Mouse (Mus musculus): ENCODE data around the gene Lsm10. TPM values are rescaled to one million over a fixed set of nuclear protein-coding genes. Genes with fewer than 3 reads are reported as not detected.

The Lsm10 gene
- polyA plus RNA-seq, 1 experiment from 2014 or later = 59.3 TPM

DNA sequence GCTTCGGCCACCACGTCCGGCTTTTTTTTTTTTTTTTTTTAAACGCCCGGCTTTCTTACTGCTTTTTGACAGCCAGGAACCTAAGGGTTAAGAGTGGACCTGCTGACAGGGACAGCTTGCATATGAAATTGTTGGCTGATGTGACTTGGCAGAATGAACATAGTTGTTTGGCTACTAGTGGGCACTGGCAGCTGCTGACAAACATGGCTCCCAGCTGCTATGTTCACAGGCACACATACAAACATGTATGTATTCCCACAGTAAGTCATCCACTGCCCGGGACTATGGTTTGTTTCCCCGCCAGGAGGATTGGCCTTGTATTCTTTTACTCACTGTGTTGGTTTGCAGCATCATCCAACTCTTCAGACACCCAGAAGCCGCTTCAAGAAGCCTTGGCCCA, 20.7 kb downstream of the Lsm10 start:
- no peak overlapping the region for H3K4me2 ChIP-seq (replicated peaks; ENCODE audit: low read depth, low read length)
- peaks cover 9% of the 10 kb centered on the region for H3K9me3 ChIP-seq (ENCODE audit: low read length)
- H3K9ac ChIP-seq (replicated peaks; ENCODE audit: low read length) = no peak overlapping the region
- H3K36me3 ChIP-seq (ENCODE audit: insufficient read depth, low read length) = peaks cover 18% of the 10 kb centered on the region; the same call in 1 of the 2 replicates
- no peak overlapping the region for H3K4me3 ChIP-seq (ENCODE audit: low read length)
- H3K27me3 ChIP-seq (ENCODE audit: insufficient read depth, low read length) = no peaks in the 10 kb centered on the region
- no peak overlapping the region for H3K27ac ChIP-seq (ENCODE audit: low read length)
- WGBS = 86% methylated on average over 8 of the region's 8 CpGs
- peaks cover 16% of the 10 kb centered on the region for H3K4me1 ChIP-seq (ENCODE audit: insufficient read depth, low read length)
- no peak for ATAC-seq (ENCODE audit: low FRiP score, low TSS enrichment)

- 90% methylated on average over 4 of the region's 4 CpGs for WGBS
- no peak overlapping the region for H3K9ac ChIP-seq (replicated peaks; ENCODE audit: low read length)
- H3K27ac ChIP-seq (ENCODE audit: low read length) = no peak overlapping the region
- H3K36me3 ChIP-seq (ENCODE audit: insufficient read depth, low read length) = peaks cover 19% of the 10 kb centered on the region; the same call in 1 of the 2 replicates
- H3K4me1 ChIP-seq (ENCODE audit: insufficient read depth, low read length) = peaks cover 10% of the 10 kb centered on the region
- peaks cover 9% of the 10 kb centered on the region for H3K9me3 ChIP-seq (ENCODE audit: low read length)
- H3K27me3 ChIP-seq (ENCODE audit: insufficient read depth, low read length) = no peaks in the 10 kb centered on the region
- H3K4me2 ChIP-seq (replicated peaks; ENCODE audit: low read depth, low read length) = no peak overlapping the region
- H3K4me3 ChIP-seq (ENCODE audit: low read length) = no peak overlapping the region
- ATAC-seq (ENCODE audit: low FRiP score, low TSS enrichment) = no peak
Measured at GRCm38 (mm10) chr4:126118651-126119050, 22.2 kb downstream of the Lsm10 start.

DNA sequence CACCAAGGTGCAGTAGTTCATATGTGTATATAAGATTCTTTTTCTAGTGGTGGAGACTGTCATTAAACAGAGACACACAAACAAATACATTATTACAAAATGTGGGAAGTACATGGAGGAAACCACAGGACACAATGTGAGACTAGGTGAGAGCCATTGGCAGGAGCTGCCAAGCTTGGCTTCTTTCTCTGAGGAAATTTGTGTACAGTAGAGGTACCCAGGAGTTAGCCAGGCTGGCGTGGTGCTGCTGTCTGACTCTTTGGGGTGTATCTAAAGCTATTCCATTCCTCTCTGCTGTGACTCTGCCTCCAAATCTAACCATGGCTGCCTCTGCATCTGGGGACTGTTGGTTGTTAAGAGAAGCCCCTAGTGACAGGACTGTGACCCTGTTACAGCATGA, 22.6 kb downstream of the Lsm10 start:
- no peak overlapping the region for H3K4me3 ChIP-seq (ENCODE audit: low read length)
- no peak overlapping the region for H3K9ac ChIP-seq (replicated peaks; ENCODE audit: low read length)
- no peak for ATAC-seq (ENCODE audit: low FRiP score, low TSS enrichment)
- H3K9me3 ChIP-seq (ENCODE audit: low read length) = peaks cover 9% of the 10 kb centered on the region
- no peak overlapping the region for H3K4me2 ChIP-seq (replicated peaks; ENCODE audit: low read depth, low read length)
- H3K36me3 ChIP-seq (ENCODE audit: insufficient read depth, low read length) = peaks cover 23% of the 10 kb centered on the region; the same call in 1 of the 2 replicates
- H3K27ac ChIP-seq (ENCODE audit: low read length) = no peak overlapping the region
- WGBS = 90% methylated on average over 1 of the region's 1 CpGs
- peaks cover 7% of the 10 kb centered on the region; the same call in 1 of the 2 replicates for H3K4me1 ChIP-seq (ENCODE audit: insufficient read depth, low read length)
- H3K27me3 ChIP-seq (ENCODE audit: insufficient read depth, low read length) = no peaks in the 10 kb centered on the region

GRCm38 (mm10) chr4:126120052-126120451, 23.6 kb downstream of the Lsm10 start:
- Histone ChIP-seq H3K36me3 (ENCODE audit: insufficient read depth, low read length) (peaks cover 30% of the 10 kb centered on the region), H3K9me3 (ENCODE audit: low read length) (peaks cover 9% of the 10 kb centered on the region), H3K27ac (ENCODE audit: low read length) (no peak overlapping the region), H3K4me2 (replicated peaks; ENCODE audit: low read depth, low read length) (no peak overlapping the region), H3K4me1 (ENCODE audit: insufficient read depth, low read length) (peaks cover 7% of the 10 kb centered on the region; the same call in 1 of the 2 replicates), H3K9ac (replicated peaks; ENCODE audit: low read length) (no peak overlapping the region), H3K27me3 (ENCODE audit: insufficient read depth, low read length) (no peaks in the 10 kb centered on the region), H3K4me3 (ENCODE audit: low read length) (no peak overlapping the region)
- no peak for ATAC-seq (ENCODE audit: low FRiP score, low TSS enrichment)
- WGBS = 77% methylated on average over 5 of the region's 5 CpGs

- H3K36me3 ChIP-seq (ENCODE audit: insufficient read depth, low read length) = peaks cover 34% of the 10 kb centered on the region
- 98% methylated on average over 2 of the region's 2 CpGs for WGBS
- no peak overlapping the region for H3K4me2 ChIP-seq (replicated peaks; ENCODE audit: low read depth, low read length)
- H3K4me1 ChIP-seq (ENCODE audit: insufficient read depth, low read length) = peaks cover 5% of the 10 kb centered on the region; the same call in 1 of the 2 replicates
- no peak overlapping the region for H3K4me3 ChIP-seq (ENCODE audit: low read length)
- no peak overlapping the region for H3K9ac ChIP-seq (replicated peaks; ENCODE audit: low read length)
- H3K9me3 ChIP-seq (ENCODE audit: low read length) = peaks cover 9% of the 10 kb centered on the region
- no peak overlapping the region for H3K27ac ChIP-seq (ENCODE audit: low read length)
- no peaks in the 10 kb centered on the region for H3K27me3 ChIP-seq (ENCODE audit: insufficient read depth, low read length)
- ATAC-seq (ENCODE audit: low FRiP score, low TSS enrichment) = no peak
Measured at GRCm38 (mm10) chr4:126120506-126120905, 24.1 kb downstream of the Lsm10 start.

DNA sequence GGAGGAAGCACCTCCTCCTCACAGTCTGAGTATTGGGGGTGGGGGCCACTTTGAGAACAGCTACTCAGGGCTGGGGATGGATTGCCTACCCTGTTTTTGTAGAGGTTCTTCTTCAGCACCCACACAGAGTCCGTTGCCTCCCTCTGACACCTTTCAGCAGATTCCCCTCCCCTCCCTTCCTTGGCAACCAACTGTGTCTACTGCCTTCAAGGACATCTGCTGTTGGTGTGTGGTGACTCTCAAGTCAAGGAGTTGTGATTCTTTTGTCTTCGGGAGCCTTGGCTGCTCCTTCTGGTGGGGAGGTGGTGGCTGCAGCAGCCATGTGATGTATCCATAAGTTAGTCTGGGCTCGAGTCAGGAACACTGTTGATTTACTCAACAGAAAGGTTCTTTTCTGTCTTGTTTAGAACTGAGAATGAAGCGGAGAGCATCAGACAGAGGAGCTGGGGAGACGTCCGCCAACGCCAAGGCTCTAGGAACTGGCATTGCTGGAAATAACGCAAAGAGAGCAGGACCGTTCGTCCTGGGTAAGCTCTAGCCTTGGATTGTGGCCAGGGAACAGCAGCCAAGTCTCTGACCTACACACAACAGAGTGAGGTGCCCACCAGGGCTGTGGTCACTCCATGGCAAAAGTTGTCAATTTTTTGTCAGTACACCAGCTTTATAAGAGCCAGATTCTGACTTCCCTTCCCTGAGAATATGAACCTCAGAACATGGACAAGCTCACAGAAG, 27.1 kb downstream of the Lsm10 start:
- no peaks in the 10 kb centered on the region for H3K27me3 ChIP-seq (ENCODE audit: insufficient read depth, low read length)
- no peak overlapping the region for H3K4me2 ChIP-seq (replicated peaks; ENCODE audit: low read depth, low read length)
- no peak overlapping the region for H3K9ac ChIP-seq (replicated peaks; ENCODE audit: low read length)
- no peak overlapping the region for H3K27ac ChIP-seq (ENCODE audit: low read length)
- H3K4me1 ChIP-seq (ENCODE audit: insufficient read depth, low read length) = no peaks in the 10 kb centered on the region; the same call in 1 of the 2 replicates
- H3K9me3 ChIP-seq (ENCODE audit: low read length) = peaks cover 9% of the 10 kb centered on the region
- ATAC-seq (ENCODE audit: low FRiP score, low TSS enrichment) = no peak
- peaks cover 48% of the 10 kb centered on the region for H3K36me3 ChIP-seq (ENCODE audit: insufficient read depth, low read length)
- WGBS = 84% methylated on average over 10 of the region's 10 CpGs
- no peak overlapping the region for H3K4me3 ChIP-seq (ENCODE audit: low read length)

DNA sequence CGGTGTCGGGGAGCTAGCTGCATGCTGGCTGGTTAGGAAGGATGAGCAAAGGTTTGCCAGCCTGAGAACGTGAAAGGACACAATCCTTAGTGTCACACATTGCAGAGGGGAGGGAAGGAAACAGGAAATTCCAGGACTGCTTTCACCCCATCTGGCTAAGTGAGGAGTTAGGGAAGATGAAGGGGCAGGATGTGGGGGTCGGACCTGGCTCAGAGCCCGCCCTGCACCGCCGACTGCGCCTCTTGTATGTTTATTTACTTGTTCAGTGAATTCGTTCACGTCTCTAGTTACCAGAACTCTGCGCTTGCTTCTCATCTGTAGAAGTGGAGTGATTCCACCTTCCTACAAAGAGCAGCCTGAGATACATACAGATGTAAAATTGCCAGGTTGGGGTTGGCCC, 34.1 kb downstream of the Lsm10 start:
- Histone ChIP-seq H3K27me3 (ENCODE audit: insufficient read depth, low read length) (no peaks in the 10 kb centered on the region), H3K4me3 (ENCODE audit: low read length) (no peak overlapping the region), H3K4me1 (ENCODE audit: insufficient read depth, low read length) (peaks cover 41% of the 10 kb centered on the region), H3K36me3 (ENCODE audit: insufficient read depth, low read length) (peaks cover 37% of the 10 kb centered on the region), H3K27ac (ENCODE audit: low read length) (peak overlapping the region; percentile 88), H3K9me3 (ENCODE audit: low read length) (no peaks in the 10 kb centered on the region), H3K4me2 (replicated peaks; ENCODE audit: low read depth, low read length) (peak overlapping the region; percentile 24), H3K9ac (replicated peaks; ENCODE audit: low read length) (peak overlapping the region; percentile 45)
- ATAC-seq (ENCODE audit: low FRiP score, low TSS enrichment) = peak; percentile 69
- 10% methylated on average over 11 of the region's 11 CpGs for WGBS

DNA sequence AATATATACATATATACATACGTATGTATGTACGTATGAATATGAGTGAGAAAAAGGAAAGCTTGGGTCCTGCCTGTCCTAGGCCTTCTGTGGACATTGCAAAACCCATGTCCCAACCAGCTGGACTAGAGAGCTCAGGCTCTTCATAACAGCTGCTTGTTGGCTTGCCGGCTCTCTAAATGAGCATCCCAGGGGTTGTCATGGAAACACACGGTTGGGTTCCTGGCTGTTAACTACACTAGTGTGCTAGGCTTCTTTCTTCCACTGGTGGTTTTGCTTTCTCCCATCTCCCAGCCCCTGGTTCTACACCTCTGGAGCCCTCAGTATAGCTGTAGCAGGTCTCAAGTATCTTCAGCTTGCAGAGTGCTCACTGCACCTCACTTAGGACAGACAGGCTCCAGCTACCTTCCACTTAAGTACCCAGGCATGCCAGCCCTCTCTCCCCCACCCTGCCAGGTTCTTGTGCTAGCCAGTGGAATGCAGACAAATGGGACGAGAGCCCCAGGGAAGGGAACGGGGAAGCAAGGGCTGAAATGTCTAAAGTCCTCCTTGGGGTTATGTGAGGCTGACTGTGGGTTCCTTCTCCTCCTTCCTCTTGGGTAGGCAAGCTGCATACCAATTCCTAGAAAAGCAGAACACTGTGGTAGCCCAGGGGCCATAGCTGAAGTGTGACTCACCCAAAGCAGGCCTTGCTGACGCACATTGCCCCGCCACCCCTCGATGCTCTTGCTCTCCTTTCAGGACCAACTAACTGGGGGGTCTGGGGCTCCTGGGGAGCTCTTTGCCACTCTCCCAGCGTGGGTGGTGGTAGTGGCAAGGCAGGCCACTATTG, 35.1 kb downstream of the Lsm10 start:
- Histone ChIP-seq H3K27me3 (ENCODE audit: insufficient read depth, low read length) (no peaks in the 10 kb centered on the region), H3K4me3 (ENCODE audit: low read length) (no peak overlapping the region), H3K27ac (ENCODE audit: low read length) (peak overlapping the region; percentile 65), H3K36me3 (ENCODE audit: insufficient read depth, low read length) (peaks cover 36% of the 10 kb centered on the region), H3K9ac (replicated peaks; ENCODE audit: low read length) (no peak overlapping the region; the same call in 1 of the 2 replicates), H3K4me1 (ENCODE audit: insufficient read depth, low read length) (peaks cover 41% of the 10 kb centered on the region), H3K9me3 (ENCODE audit: low read length) (no peaks in the 10 kb centered on the region), H3K4me2 (replicated peaks; ENCODE audit: low read depth, low read length) (no peak overlapping the region)
- peak; percentile 37; the same call in 1 of the 2 replicates for ATAC-seq (ENCODE audit: low FRiP score, low TSS enrichment)
- 59% methylated on average over 10 of the region's 10 CpGs for WGBS

GRCm38 (mm10) chr4:126132636-126133264, 36.3 kb downstream of the Lsm10 start:
- ATAC-seq (ENCODE audit: low FRiP score, low TSS enrichment) = no peak
- Histone ChIP-seq H3K4me1 (ENCODE audit: insufficient read depth, low read length) (peaks cover 41% of the 10 kb centered on the region), H3K27me3 (ENCODE audit: insufficient read depth, low read length) (no peaks in the 10 kb centered on the region), H3K4me3 (ENCODE audit: low read length) (no peak overlapping the region), H3K4me2 (replicated peaks; ENCODE audit: low read depth, low read length) (no peak overlapping the region), H3K9ac (replicated peaks; ENCODE audit: low read length) (peak overlapping the region; percentile 51; the same call in 1 of the 2 replicates), H3K9me3 (ENCODE audit: low read length) (no peaks in the 10 kb centered on the region), H3K36me3 (ENCODE audit: insufficient read depth, low read length) (peaks cover 37% of the 10 kb centered on the region), H3K27ac (ENCODE audit: low read length) (peak overlapping the region; percentile 65)
- 42% methylated on average over 6 of the region's 6 CpGs for WGBS
